Mouse (Mus musculus): ENCODE data around the gene Mcu. TPM values are rescaled to one million over a fixed set of nuclear protein-coding genes. Genes with fewer than 3 reads are reported as not detected.

Mcu gene
- polyA plus RNA-seq, 1 experiment from 2014 or later, result 26.2 TPM

DNA sequence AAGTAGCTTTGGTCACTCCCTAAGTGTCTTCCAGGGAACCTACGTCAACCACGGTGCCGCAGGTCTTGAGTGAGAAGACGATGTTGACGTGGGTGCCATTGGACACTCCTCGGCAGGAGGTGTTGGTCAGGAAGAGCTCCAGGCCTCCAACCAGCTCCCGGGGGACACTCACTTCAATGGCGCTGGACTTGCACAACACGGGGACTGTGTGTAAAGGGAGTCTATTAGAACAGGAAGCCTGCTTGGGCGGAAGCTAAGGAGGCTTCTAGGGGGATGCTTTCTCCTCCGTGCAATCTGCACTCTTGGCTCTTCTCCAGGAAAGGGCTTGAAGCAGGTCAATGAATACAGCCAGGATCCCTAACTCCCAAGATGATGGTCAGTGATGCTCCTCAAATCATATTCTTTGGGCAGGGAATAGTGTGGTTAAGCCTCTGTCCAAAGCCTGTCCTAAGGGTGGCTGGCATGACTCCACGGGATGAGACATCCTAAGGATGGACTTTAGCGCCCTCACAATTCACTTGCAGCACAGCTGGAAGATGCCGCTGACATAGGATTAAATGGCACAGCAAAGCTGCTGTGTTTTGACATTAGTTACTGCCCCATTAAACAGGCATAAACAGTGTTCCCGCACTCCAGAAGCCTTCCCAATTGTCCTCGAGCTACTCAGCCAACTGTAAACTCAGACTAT, 186.9 kb downstream of the Mcu start:
- Histone ChIP-seq H3K27ac (ENCODE audit: low read depth, low read length) (no peak overlapping the region), H3K9ac (ENCODE audit: low read length) (no peak overlapping the region), H3K4me1 (ENCODE audit: control insufficient read depth, insufficient read depth, low read length) (no peaks in the 10 kb centered on the region; the same call in 1 of the 2 replicates), H3K27me3 (ENCODE audit: control insufficient read depth, insufficient read depth, low read length) (no peaks in the 10 kb centered on the region), H3K4me2 (ENCODE audit: low read depth) (no peak overlapping the region), H3K9me3 (ENCODE audit: control insufficient read depth, low read length) (no peaks in the 10 kb centered on the region), H3K36me3 (ENCODE audit: control insufficient read depth, insufficient read depth, low read length) (no peaks in the 10 kb centered on the region), H3K4me3 (ENCODE audit: low read depth, low read length) (no peak overlapping the region)
- no peak for DNase-seq (ENCODE audit: low spot score)
- no peak for ATAC-seq (ENCODE audit: insufficient read depth, low FRiP score, low TSS enrichment)
- 80% methylated on average over 16 of the region's 16 CpGs for WGBS

GRCm38 (mm10) chr10:59426371-59426770, 190.1 kb downstream of the Mcu start:
- no peaks in the 10 kb centered on the region; the same call in 1 of the 2 replicates for H3K4me1 ChIP-seq (ENCODE audit: control insufficient read depth, insufficient read depth, low read length)
- WGBS, result 75% methylated on average over 3 of the region's 4 CpGs
- H3K27me3 ChIP-seq (ENCODE audit: control insufficient read depth, insufficient read depth, low read length), result no peaks in the 10 kb centered on the region
- no peaks in the 10 kb centered on the region for H3K9me3 ChIP-seq (ENCODE audit: control insufficient read depth, low read length)
- no peak overlapping the region for H3K27ac ChIP-seq (ENCODE audit: low read depth, low read length)
- no peak for DNase-seq (ENCODE audit: low spot score)
- no peaks in the 10 kb centered on the region for H3K36me3 ChIP-seq (ENCODE audit: control insufficient read depth, insufficient read depth, low read length)
- no peak overlapping the region for H3K4me3 ChIP-seq (ENCODE audit: low read depth, low read length)
- H3K4me2 ChIP-seq (ENCODE audit: low read depth), result no peak overlapping the region
- no peak overlapping the region for H3K9ac ChIP-seq (ENCODE audit: low read length)
- ATAC-seq (ENCODE audit: insufficient read depth, low FRiP score, low TSS enrichment), result no peak

GRCm38 (mm10) chr10:59425369-59425768, 191.1 kb downstream of the Mcu start:
- H3K27ac ChIP-seq (ENCODE audit: low read depth, low read length), result no peak overlapping the region
- 91% methylated on average over 7 of the region's 7 CpGs for WGBS
- DNase-seq (ENCODE audit: low spot score) (no peak), ATAC-seq (ENCODE audit: insufficient read depth, low FRiP score, low TSS enrichment) (no peak)
- H3K36me3 ChIP-seq (ENCODE audit: control insufficient read depth, insufficient read depth, low read length), result no peaks in the 10 kb centered on the region
- no peak overlapping the region for H3K4me3 ChIP-seq (ENCODE audit: low read depth, low read length)
- H3K9ac ChIP-seq (ENCODE audit: low read length), result no peak overlapping the region
- no peaks in the 10 kb centered on the region; the same call in 1 of the 2 replicates for H3K4me1 ChIP-seq (ENCODE audit: control insufficient read depth, insufficient read depth, low read length)
- H3K9me3 ChIP-seq (ENCODE audit: control insufficient read depth, low read length), result no peaks in the 10 kb centered on the region
- no peaks in the 10 kb centered on the region for H3K27me3 ChIP-seq (ENCODE audit: control insufficient read depth, insufficient read depth, low read length)
- no peak overlapping the region for H3K4me2 ChIP-seq (ENCODE audit: low read depth)

- ATAC-seq (ENCODE audit: insufficient read depth, low FRiP score, low TSS enrichment), result no peak
- no peak for DNase-seq (ENCODE audit: low spot score)
- Histone ChIP-seq H3K27me3 (ENCODE audit: control insufficient read depth, insufficient read depth, low read length) (no peaks in the 10 kb centered on the region), H3K36me3 (ENCODE audit: control insufficient read depth, insufficient read depth, low read length) (no peaks in the 10 kb centered on the region), H3K4me2 (ENCODE audit: low read depth) (no peak overlapping the region), H3K27ac (ENCODE audit: low read depth, low read length) (no peak overlapping the region), H3K4me1 (ENCODE audit: control insufficient read depth, insufficient read depth, low read length) (no peaks in the 10 kb centered on the region), H3K4me3 (ENCODE audit: low read depth, low read length) (no peak overlapping the region), H3K9me3 (ENCODE audit: control insufficient read depth, low read length) (no peaks in the 10 kb centered on the region), H3K9ac (ENCODE audit: low read length) (no peak overlapping the region)
- WGBS, result 80% methylated on average over 3 of the region's 3 CpGs
Observed at GRCm38 (mm10) chr10:59424453-59424852, 192.0 kb downstream of the Mcu start.

DNA sequence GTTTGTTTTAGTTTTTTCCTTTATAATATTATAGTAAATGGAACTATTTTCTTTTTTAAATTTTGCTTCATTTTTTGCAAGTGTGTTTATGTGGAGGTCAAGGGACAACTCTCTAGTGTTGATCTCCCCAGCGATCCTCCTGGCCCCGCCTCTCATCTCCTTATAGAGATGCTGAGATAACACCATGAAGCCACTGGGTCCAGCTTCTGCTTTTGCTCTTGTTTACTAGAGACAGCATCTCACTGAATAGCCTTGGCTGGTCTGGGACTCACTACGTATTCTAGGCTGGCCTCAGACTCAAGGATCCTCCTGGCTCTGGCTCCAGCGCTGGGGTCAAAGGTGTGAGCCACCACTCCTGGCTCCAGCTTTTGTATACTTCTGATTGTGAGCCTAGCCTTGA, 197.0 kb downstream of the Mcu start:
- no peaks in the 10 kb centered on the region for H3K9me3 ChIP-seq (ENCODE audit: control insufficient read depth, low read length)
- ATAC-seq (ENCODE audit: insufficient read depth, low FRiP score, low TSS enrichment), result no peak
- H3K27ac ChIP-seq (ENCODE audit: low read depth, low read length), result no peak overlapping the region

GRCm38 (mm10) chr10:59416623-59417022, 199.9 kb downstream of the Mcu start:
- H3K9me3 ChIP-seq (ENCODE audit: control insufficient read depth, low read length), result no peaks in the 10 kb centered on the region
- no peak overlapping the region for H3K9ac ChIP-seq (ENCODE audit: low read length)
- ATAC-seq (ENCODE audit: insufficient read depth, low FRiP score, low TSS enrichment), result no peak
- no peaks in the 10 kb centered on the region for H3K27me3 ChIP-seq (ENCODE audit: control insufficient read depth, insufficient read depth, low read length)
- no peak overlapping the region for H3K27ac ChIP-seq (ENCODE audit: low read depth, low read length)
- no peaks in the 10 kb centered on the region for H3K4me1 ChIP-seq (ENCODE audit: control insufficient read depth, insufficient read depth, low read length)
- 87% methylated on average over 3 of the region's 3 CpGs for WGBS
- DNase-seq (ENCODE audit: low spot score), result no peak
- H3K36me3 ChIP-seq (ENCODE audit: control insufficient read depth, insufficient read depth, low read length), result no peaks in the 10 kb centered on the region
- H3K4me3 ChIP-seq (ENCODE audit: low read depth, low read length), result no peak overlapping the region
- H3K4me2 ChIP-seq (ENCODE audit: low read depth), result no peak overlapping the region

More for the DNA sequence above, 197.0 kb downstream of the Mcu start:
- Histone ChIP-seq H3K36me3 (ENCODE audit: control insufficient read depth, insufficient read depth, low read length) (no peaks in the 10 kb centered on the region), H3K9ac (ENCODE audit: low read length) (no peak overlapping the region), H3K27me3 (ENCODE audit: control insufficient read depth, insufficient read depth, low read length) (no peaks in the 10 kb centered on the region), H3K4me2 (ENCODE audit: low read depth) (no peak overlapping the region), H3K4me1 (ENCODE audit: control insufficient read depth, insufficient read depth, low read length) (no peaks in the 10 kb centered on the region), H3K4me3 (ENCODE audit: low read depth, low read length) (no peak overlapping the region)
- WGBS, result 88% methylated on average over 4 of the region's 4 CpGs
- no peak for DNase-seq (ENCODE audit: low spot score)

GRCm38 (mm10) chr10:59413711-59414110, 202.8 kb downstream of the Mcu start:
- Histone ChIP-seq H3K4me2 (ENCODE audit: low read depth) (no peak overlapping the region), H3K4me3 (ENCODE audit: low read depth, low read length) (no peak overlapping the region), H3K4me1 (ENCODE audit: control insufficient read depth, insufficient read depth, low read length) (no peaks in the 10 kb centered on the region), H3K9me3 (ENCODE audit: control insufficient read depth, low read length) (no peaks in the 10 kb centered on the region), H3K27ac (ENCODE audit: low read depth, low read length) (no peak overlapping the region), H3K36me3 (ENCODE audit: control insufficient read depth, insufficient read depth, low read length) (no peaks in the 10 kb centered on the region), H3K9ac (ENCODE audit: low read length) (no peak overlapping the region), H3K27me3 (ENCODE audit: control insufficient read depth, insufficient read depth, low read length) (no peaks in the 10 kb centered on the region)
- 90% methylated on average over 4 of the region's 4 CpGs for WGBS
- ATAC-seq (ENCODE audit: insufficient read depth, low FRiP score, low TSS enrichment), result no peak
- DNase-seq (ENCODE audit: low spot score), result no peak

GRCm38 (mm10) chr10:59410264-59410663, 206.2 kb downstream of the Mcu start:
- Histone ChIP-seq H3K4me1 (ENCODE audit: control insufficient read depth, insufficient read depth, low read length) (no peaks in the 10 kb centered on the region), H3K4me3 (ENCODE audit: low read depth, low read length) (no peak overlapping the region), H3K27ac (ENCODE audit: low read depth, low read length) (no peak overlapping the region), H3K36me3 (ENCODE audit: control insufficient read depth, insufficient read depth, low read length) (no peaks in the 10 kb centered on the region), H3K27me3 (ENCODE audit: control insufficient read depth, insufficient read depth, low read length) (no peaks in the 10 kb centered on the region), H3K9ac (ENCODE audit: low read length) (no peak overlapping the region), H3K4me2 (ENCODE audit: low read depth) (no peak overlapping the region), H3K9me3 (ENCODE audit: control insufficient read depth, low read length) (no peaks in the 10 kb centered on the region)
- DNase-seq (ENCODE audit: low spot score) (no peak), ATAC-seq (ENCODE audit: insufficient read depth, low FRiP score, low TSS enrichment) (no peak)
- 76% methylated on average over 12 of the region's 12 CpGs for WGBS

GRCm38 (mm10) chr10:59408499-59408898, 208.0 kb downstream of the Mcu start:
- Histone ChIP-seq H3K9me3 (ENCODE audit: control insufficient read depth, low read length) (no peaks in the 10 kb centered on the region), H3K4me1 (ENCODE audit: control insufficient read depth, insufficient read depth, low read length) (no peaks in the 10 kb centered on the region), H3K9ac (ENCODE audit: low read length) (no peak overlapping the region), H3K27me3 (ENCODE audit: control insufficient read depth, insufficient read depth, low read length) (no peaks in the 10 kb centered on the region), H3K27ac (ENCODE audit: low read depth, low read length) (no peak overlapping the region), H3K4me2 (ENCODE audit: low read depth) (no peak overlapping the region), H3K36me3 (ENCODE audit: control insufficient read depth, insufficient read depth, low read length) (no peaks in the 10 kb centered on the region), H3K4me3 (ENCODE audit: low read depth, low read length) (no peak overlapping the region)
- DNase-seq (ENCODE audit: low spot score) (no peak), ATAC-seq (ENCODE audit: insufficient read depth, low FRiP score, low TSS enrichment) (no peak)
- WGBS, result 47% methylated on average over 6 of the region's 6 CpGs

Data from neural tube, embryonic 11.5 days (tissue).